Mouse (Mus musculus) megakaryocyte, embryonic 14.5 days (primary cell): ENCODE results near the gene Crtac1.

Experiments used
- FLI1 ChIP-seq: IDR thresholded peaks from 2 replicates; pipeline ENCODE4 v1.6.1; 2012; ENCODE audit warnings: low read length, inconsistent platforms, mixed read lengths
- GATA1 ChIP-seq: IDR thresholded peaks from 3 replicates; pipeline ENCODE4 v1.6.1; 2012; ENCODE audit warnings: mixed read lengths, low read length, inconsistent platforms, borderline replicate concordance

DNA sequence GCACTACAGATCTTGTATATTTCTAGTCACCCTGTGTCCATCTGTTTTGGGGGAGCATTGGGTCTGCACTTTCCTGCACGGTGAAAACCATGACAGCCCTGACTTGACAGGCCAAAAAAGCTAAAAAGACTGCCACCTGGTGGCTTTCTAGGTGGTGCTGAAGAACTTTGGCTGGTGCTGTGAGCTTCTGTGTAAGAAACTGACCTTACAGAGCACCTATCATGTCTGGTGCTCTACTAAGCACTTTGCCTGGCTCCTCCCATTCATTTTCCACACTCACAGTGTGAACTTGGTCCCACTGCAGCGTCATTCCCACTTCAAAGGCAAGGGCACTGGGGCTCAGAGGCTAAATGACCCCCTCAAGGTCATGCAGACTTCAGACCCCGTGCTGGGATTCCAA lies 8.5 kb upstream of the Crtac1 start:
- TF ChIP-seq GATA1 (no peak), FLI1 (no peak)
